ENCODE assay signal across 33 mouse cellular contexts in genomic region chr1:164753736-164754135, GRCm38 (mm10). TPM values are rescaled to one million over a fixed set of nuclear protein-coding genes. Genes with fewer than 3 reads are reported as not detected.
DNase-seq lines count a peak whose midpoint lies in the region; ATAC-seq and TF ChIP-seq lines count a peak whose summit lies in the region.
"Had no signal": no experiment of that assay in that cellular context is flagged by ENCODE, and none has a peak within 500 bp of the region (broad histone marks: within the 10 kb centered on the region; RNA-seq: fewer than 3 reads in every experiment).

No protein-coding gene starts in this region.

- no peak overlapping the region for H3K4me3 ChIP-seq in hindbrain, postnatal 0 days (ENCODE audit: low read length)
- H3K4me3 ChIP-seq in kidney, adult 2 months (ENCODE audit: insufficient read depth, low read depth, low read length) = no peak overlapping the region
- H3K4me3 ChIP-seq: embryonic facial prominence, embryonic 10.5 days; embryonic facial prominence, embryonic 15.5 days; forebrain, embryonic 13.5 days; gastrocnemius, adult 2 months; hindbrain, embryonic 13.5 days; kidney, embryonic 15.5 days; left cerebral cortex, adult 2 months; limb, embryonic 12.5 days; liver, embryonic 15.5 days; lung, embryonic 15.5 days; myocyte; neural tube, embryonic 12.5 days had no signal

- no peaks in the 10 kb centered on the region for H3K27me3 ChIP-seq in hindbrain, postnatal 0 days (ENCODE audit: insufficient read depth, low read length)
- H3K27me3 ChIP-seq in kidney, adult 2 months (replicated peaks; ENCODE audit: control insufficient read depth, insufficient read depth, low read length) = no peaks in the 10 kb centered on the region
- H3K27me3 ChIP-seq: embryonic facial prominence, embryonic 15.5 days; forebrain, embryonic 13.5 days; hindbrain, embryonic 13.5 days; kidney, embryonic 15.5 days; limb, embryonic 12.5 days; liver, embryonic 15.5 days; lung, embryonic 15.5 days; neural tube, embryonic 12.5 days had no signal

- no peak for TF ChIP-seq CTCF in hindbrain, postnatal 0 days (IDR thresholded peaks at IDR 0.05; ENCODE audit: low read depth)
- no peak for TF ChIP-seq CTCF in kidney, adult 2 months (conservative IDR thresholded peaks at IDR 0.05; ENCODE audit: insufficient read depth, insufficient read length, low read depth, low read length)

- no peak for TF ChIP-seq POLR2A in kidney, adult 2 months (IDR thresholded peaks at IDR 0.05; ENCODE audit: low read depth, low read length)

- ATAC-seq in hindbrain, postnatal 0 days = no peak
- ATAC-seq: activated CD4-positive, CD25-positive, alpha-beta regulatory T cell, adult 4 months; CD4-positive, CD25-positive, alpha-beta regulatory T cell, adult 4 months; forebrain, embryonic 13.5 days had no signal

- H3K9me3 ChIP-seq in hindbrain, postnatal 0 days (ENCODE audit: low read length) = no peaks in the 10 kb centered on the region
- H3K9me3 ChIP-seq: embryonic facial prominence, embryonic 10.5 days; embryonic facial prominence, embryonic 15.5 days; forebrain, embryonic 13.5 days; hindbrain, embryonic 13.5 days; kidney, embryonic 15.5 days; limb, embryonic 12.5 days; liver, embryonic 15.5 days; lung, embryonic 15.5 days; neural tube, embryonic 12.5 days had no signal

- WGBS in hindbrain, postnatal 0 days = 90% methylated on average over 4 of the region's 4 CpGs
- WGBS in kidney, adult 2 months = 95% methylated on average over 4 of the region's 4 CpGs

- peak; percentile 54 for DNase-seq in layer of hippocampus, adult 11-12 months (ENCODE audit: low spot score)
- no peak for DNase-seq in layer of hippocampus, postnatal 25 days (ENCODE audit: extremely low spot score in 1 of 2, low spot score in 1 of 2)
- DNase-seq in right cerebral cortex, postnatal 36 days (ENCODE audit: low spot score in 2 of 2) = peak; percentile 17 to 44
- DNase-seq in right cerebral cortex, postnatal 25 days = no peak
- peak; percentile 81 for DNase-seq in layer of hippocampus, adult 9-11 months
- DNase-seq in hindbrain, postnatal 0 days (ENCODE audit: low spot score) = no peak
- no peak for DNase-seq in kidney, adult 2 months
- DNase-seq: adrenal gland, adult 8-10 months; cerebellum, adult 8-10 months; cerebellum, postnatal 25 days; gastrocnemius, adult 2 months; gastrocnemius, postnatal 36 days; heart, adult 18-20 months; heart, postnatal 36 days; kidney, adult 11 months; kidney, postnatal 25 days; lung, postnatal 36 days had no signal

- no peaks in the 10 kb centered on the region for H3K4me1 ChIP-seq in hindbrain, postnatal 0 days (ENCODE audit: insufficient read depth, low read length)
- H3K4me1 ChIP-seq in kidney, adult 2 months (ENCODE audit: control insufficient read depth, insufficient read depth, low read length) = no peaks in the 10 kb centered on the region
- H3K4me1 ChIP-seq: embryonic facial prominence, embryonic 10.5 days; embryonic facial prominence, embryonic 15.5 days; forebrain, embryonic 13.5 days; hindbrain, embryonic 13.5 days; kidney, embryonic 15.5 days; liver, embryonic 15.5 days; lung, embryonic 15.5 days; neural tube, embryonic 12.5 days had no signal

- no peak overlapping the region for H3K4me2 ChIP-seq in hindbrain, postnatal 0 days (ENCODE audit: low read depth, low read length)
- H3K4me2 ChIP-seq: embryonic facial prominence, embryonic 15.5 days; forebrain, embryonic 13.5 days; heart, embryonic 11.5 days; hindbrain, embryonic 13.5 days; kidney, embryonic 15.5 days; limb, embryonic 12.5 days; liver, embryonic 15.5 days; lung, embryonic 15.5 days; midbrain, embryonic 11.5 days; neural tube, embryonic 12.5 days had no signal

- H3K9ac ChIP-seq in hindbrain, postnatal 0 days (replicated peaks; ENCODE audit: low read length) = no peak overlapping the region
- H3K9ac ChIP-seq: embryonic facial prominence, embryonic 15.5 days; forebrain, embryonic 13.5 days; hindbrain, embryonic 13.5 days; kidney, embryonic 15.5 days; limb, embryonic 12.5 days; liver, embryonic 15.5 days; lung, embryonic 15.5 days; neural tube, embryonic 12.5 days had no signal

- no peak overlapping the region for H3K27ac ChIP-seq in hindbrain, postnatal 0 days
- H3K27ac ChIP-seq in kidney, adult 2 months (ENCODE audit: insufficient read depth, low read depth, low read length) = no peak overlapping the region
- H3K27ac ChIP-seq: embryonic facial prominence, embryonic 10.5 days; embryonic facial prominence, embryonic 15.5 days; forebrain, embryonic 13.5 days; gastrocnemius, adult 2 months; hindbrain, embryonic 13.5 days; kidney, embryonic 15.5 days; left cerebral cortex, adult 2 months; limb, embryonic 12.5 days; liver, embryonic 15.5 days; lung, embryonic 15.5 days; neural tube, embryonic 12.5 days had no signal

- no peaks in the 10 kb centered on the region for H3K36me3 ChIP-seq in hindbrain, postnatal 0 days (ENCODE audit: insufficient read depth, low read length)
- no peaks in the 10 kb centered on the region for H3K36me3 ChIP-seq in kidney, adult 2 months (ENCODE audit: control insufficient read depth, insufficient read depth, low read length)
- H3K36me3 ChIP-seq: embryonic facial prominence, embryonic 10.5 days; embryonic facial prominence, embryonic 15.5 days; hindbrain, embryonic 13.5 days; kidney, embryonic 15.5 days; limb, embryonic 12.5 days; liver, embryonic 15.5 days; lung, embryonic 15.5 days; neural tube, embryonic 12.5 days had no signal

RNA-seq across cellular contexts. Expression of gene Dpt, which starts 42.7 kb away (rescaled TPM):
- under 1 TPM in 1 of 2 experiments, not detected in 1; 0.20 TPM for total RNA-seq in layer of hippocampus, postnatal 25 days (2021)
- total RNA-seq in hindbrain, postnatal 0 days (2014; rRNA removed) = 0.14 and 0.68 TPM in 2 replicates
- polyA plus RNA-seq in hindbrain, postnatal 0 days (2015; fragmentation: Nextera tagmentation; extraction: Ambion mirVana) = 0.83 and 1.1 TPM in 2 replicates
- polyA plus RNA-seq in kidney, adult 2 months (2012; rRNA removed) = 9.5 and 9.8 TPM in 2 replicates
- total RNA-seq: megakaryocyte, adult 5-6 weeks had no signal
- polyA plus RNA-seq: forebrain, embryonic 13.5 days; midbrain, embryonic 11.5 days had no signal

Comparison
In these comparisons a context has a peak if more than half of its experiments do, and no peak if none do; other contexts are left out.
1. DNase-seq: peak in layer of hippocampus, adult 11-12 months (single experiment), right cerebral cortex, postnatal 36 days (2 of 2) and layer of hippocampus, adult 9-11 months (single experiment); none in layer of hippocampus, postnatal 25 days (0 of 2), right cerebral cortex, postnatal 25 days (single experiment), hindbrain, postnatal 0 days (single experiment) and kidney, adult 2 months (single experiment).